Mouse (Mus musculus): ENCODE results near the gene Bnipl. TPM values are rescaled to one million over a fixed set of nuclear protein-coding genes. Genes with fewer than 3 reads are reported as not detected.

Bnipl gene
- not detected for total RNA-seq (2023)

GRCm38 (mm10) chr3:95250783-95251424, at the start of gene Bnipl:
Gene Bnipl, minus strand, starts transcription at chr3:95251193.

GRCm38 (mm10) chr3:95281216-95282126, 30.5 kb upstream of the Bnipl start, which contains the start of the genes Mindy1 and Prune1:
Gene Mindy1, plus strand, starts transcription at chr3:95281345.
Gene Prune1, minus strand, starts transcription at chr3:95282076.

GRCm38 (mm10) chr3:95241498-95241897, 9.5 kb downstream of the Bnipl start, which contains the start of gene Gm128:
Gene Gm128, minus strand, starts transcription at chr3:95241598.

GRCm38 (mm10) chr3:95231298-95232221, 19.4 kb downstream of the Bnipl start, which contains the start of gene Mllt11:
Gene Mllt11, minus strand, starts transcription at chr3:95232171.

GRCm38 (mm10) chr3:95228148-95228893, 22.7 kb downstream of the Bnipl start, which contains the start of gene Cdc42se1:
Gene Cdc42se1, plus strand, starts transcription at chr3:95228732.

GRCm38 (mm10) chr3:95217255-95218134, 33.5 kb downstream of the Bnipl start, which contains the start of gene Gabpb2:
Gene Gabpb2, minus strand, starts transcription at chr3:95217916.

Other genes with a start within 250 kb of the Bnipl start
- gene Zfp687, start 235.7 kb downstream of the Bnipl start, total RNA-seq (2023) = 51.4 TPM
- 127 TPM for gene Psmd4, start 208.6 kb downstream of the Bnipl start, total RNA-seq (2023)
- 54.4 TPM for gene Pip5k1a, start 144.3 kb downstream of the Bnipl start, total RNA-seq (2023)
- 48.9 TPM for gene Vps72, start 140.2 kb downstream of the Bnipl start, total RNA-seq (2023)
- 2.5 TPM for gene Tmod4, start 126.7 kb downstream of the Bnipl start, total RNA-seq (2023)
- 99.1 TPM for gene Scnm1, start 117.2 kb downstream of the Bnipl start, total RNA-seq (2023)
- 5.1 TPM for gene Lysmd1, start 117.1 kb downstream of the Bnipl start, total RNA-seq (2023)
- 73.5 TPM for gene Tnfaip8l2, start 108.8 kb downstream of the Bnipl start, total RNA-seq (2023)
- gene Sema6c, start 90.7 kb downstream of the Bnipl start, total RNA-seq (2023) = 2.2 TPM
- 79.5 TPM for gene Gabpb2, start 33.3 kb downstream of the Bnipl start, total RNA-seq (2023)
- gene Cdc42se1, start 22.5 kb downstream of the Bnipl start, total RNA-seq (2023) = 223 TPM
- 15.7 TPM for gene Mllt11, start 19.0 kb downstream of the Bnipl start, total RNA-seq (2023)
- not detected for gene Gm128, start 9.6 kb downstream of the Bnipl start, total RNA-seq (2023)
- gene Mindy1, start 30.2 kb upstream of the Bnipl start, total RNA-seq (2023) = 14.1 TPM
- 8.6 TPM for gene Prune1, start 30.9 kb upstream of the Bnipl start, total RNA-seq (2023)
- 0.31 TPM for gene Anxa9, start 56.0 kb upstream of the Bnipl start, total RNA-seq (2023)
- 95.4 TPM for gene Cers2, start 63.6 kb upstream of the Bnipl start, total RNA-seq (2023)
- gene Setdb1, start 106.0 kb upstream of the Bnipl start, total RNA-seq (2023) = 36.6 TPM
- gene 4930558C23Rik, start 151.6 kb upstream of the Bnipl start, total RNA-seq (2023) = not detected
- gene Arnt, start 183.2 kb upstream of the Bnipl start, total RNA-seq (2023) = 70.6 TPM
- gene Ctsk, start 248.1 kb upstream of the Bnipl start, total RNA-seq (2023) = 1.9 TPM

Measured in CD8-positive naive resting alpha-beta T cell, adult 57 days (primary cell).